Mouse (Mus musculus) MEL (cell line): ENCODE measurements around the gene Igflr1. TPM values are rescaled to one million over a fixed set of nuclear protein-coding genes. Genes with fewer than 3 reads are reported as not detected.

ENCODE experiments used
- DNase-seq: peaks from one replicate; pipeline ENCODE4 v3.0.0; 2011; ENCODE audit warnings: low read depth, low spot score
- H3K27ac ChIP-seq: 2 replicates; pipeline ENCODE4 v1.5.1; 2012; ENCODE audit warnings: low read depth, mild to moderate bottlenecking, control low read depth, low read length, moderate library complexity; ENCODE audit not compliant: control insufficient read depth
- H3K27me3 ChIP-seq, 2 experiments: fragments of 150-350 bp in 1 of 2; sonication (generic) in 1 of 2; 2 replicates each; pipeline ENCODE4 v1.6.1; 2012; ENCODE audit warnings: low read length in 2 of 2, mild to moderate bottlenecking in 2 of 2, improper control_type of control experiment in 1 of 2, moderate library complexity in 1 of 2; ENCODE audit not compliant: insufficient read depth in 2 of 2, control insufficient read depth in 1 of 2
- H3K36me3 ChIP-seq, 2 experiments: 2 replicates each; pipeline ENCODE4 v1.6.1; 2012 to 2014; ENCODE audit warnings: low read length in 2 of 2, improper control_type of control experiment in 1 of 2, inconsistent platforms in 1 of 2, mild to moderate bottlenecking in 1 of 2; ENCODE audit not compliant: insufficient read depth in 2 of 2, control insufficient read depth in 1 of 2
- H3K4me1 ChIP-seq, 2 experiments: fragments of 150-350 bp in 1 of 2; sonication (generic) in 1 of 2; 2 replicates each; pipeline ENCODE4 v1.6.1; 2012; ENCODE audit warnings: low read length in 2 of 2, improper control_type of control experiment in 1 of 2, mild to moderate bottlenecking in 1 of 2; ENCODE audit not compliant: insufficient read depth in 2 of 2, control insufficient read depth in 1 of 2
- H3K4me3 ChIP-seq, 2 experiments: fragments of 150-350 bp in 1 of 2; sonication (generic) in 1 of 2; 2 replicates each; pipeline ENCODE4 v1.5.1; 2012; ENCODE audit warnings: low read depth in 2 of 2, low read length in 2 of 2, mild to moderate bottlenecking in 2 of 2, moderate library complexity in 2 of 2, control low read depth in 1 of 2, improper control_type of control experiment in 1 of 2; ENCODE audit not compliant: control insufficient read depth in 1 of 2, insufficient read depth in 1 of 2
- H3K79me2 ChIP-seq: 2 replicates; pipeline ENCODE4 v1.6.1; 2012; ENCODE audit warnings: mild to moderate bottlenecking, low read length, moderate library complexity; ENCODE audit not compliant: control insufficient read depth, poor library complexity, insufficient read depth
- H3K9ac ChIP-seq: 2 replicates; pipeline ENCODE4 v1.6.1; 2012; ENCODE audit warnings: low read depth, mild to moderate bottlenecking, control low read depth, low read length, moderate library complexity; ENCODE audit not compliant: control insufficient read depth, poor library complexity, severe bottlenecking
- H3K9me3 ChIP-seq: fragments of 150-350 bp; sonication (generic); replicated peaks from 2 replicates; pipeline ENCODE4 v1.6.1; 2012; ENCODE audit warnings: mild to moderate bottlenecking, low read length, improper control_type of control experiment, moderate library complexity; ENCODE audit not compliant: insufficient read depth
- BHLHE40 ChIP-seq: IDR thresholded peaks from 2 replicates; pipeline ENCODE4 v1.6.1; 2012; ENCODE audit warnings: low read depth, mild to moderate bottlenecking, inconsistent platforms, low read length, improper control_type of control experiment, borderline replicate concordance
- CHD1 ChIP-seq: IDR thresholded peaks from 2 replicates; pipeline ENCODE4 v1.6.1; 2012; ENCODE audit warnings: low read depth, mild to moderate bottlenecking, inconsistent platforms, low read length, improper control_type of control experiment
- CTCF ChIP-seq, 3 experiments: IDR thresholded peaks in 2 of 3; conservative IDR thresholded peaks in 1 of 3; 2 replicates each; pipeline ENCODE4 v1.5.1; 2011 to 2012; ENCODE audit warnings: low read length in 3 of 3, low read depth in 2 of 3, mild to moderate bottlenecking in 2 of 3, improper control_type of control experiment in 1 of 3, inconsistent platforms in 1 of 3, mixed read lengths in 1 of 3, moderate library complexity in 1 of 3; ENCODE audit not compliant: control insufficient read depth in 1 of 3, insufficient read depth in 1 of 3, poor library complexity in 1 of 3, severe bottlenecking in 1 of 3
- E2F4 ChIP-seq: IDR thresholded peaks from 2 replicates; pipeline ENCODE4 v1.6.1; 2011; ENCODE audit warnings: low read depth, low read length, improper control_type of control experiment, borderline replicate concordance
- ELF1 ChIP-seq: IDR thresholded peaks from 2 replicates; pipeline ENCODE4 v1.6.1; 2014; ENCODE audit warnings: low read depth, mild to moderate bottlenecking, inconsistent platforms, low read length, improper control_type of control experiment, moderate library complexity
- GATA1 ChIP-seq: IDR thresholded peaks from 2 replicates; pipeline ENCODE4 v1.6.1; 2011; ENCODE audit warnings: low read depth, low read length, improper control_type of control experiment
- HCFC1 ChIP-seq: IDR thresholded peaks from 2 replicates; pipeline ENCODE4 v1.6.1; 2012; ENCODE audit warnings: low read depth, mild to moderate bottlenecking, inconsistent platforms, low read length, improper control_type of control experiment, moderate library complexity
- JUND ChIP-seq: IDR thresholded peaks from 2 replicates; pipeline ENCODE4 v1.6.1; 2011; ENCODE audit warnings: low read depth, mild to moderate bottlenecking, improper control_type of control experiment, low read length
- KAT2A ChIP-seq: conservative IDR thresholded peaks from 2 replicates; pipeline ENCODE4 v1.6.1; 2012; ENCODE audit warnings: low read depth, low read length, improper control_type of control experiment, inconsistent platforms
- MAFK ChIP-seq: IDR thresholded peaks from 2 replicates; pipeline ENCODE4 v1.6.1; 2011; ENCODE audit warnings: low read depth, mild to moderate bottlenecking, low read length, improper control_type of control experiment, borderline replicate concordance
- MAZ ChIP-seq: IDR thresholded peaks from 2 replicates; pipeline ENCODE4 v1.6.1; 2012; ENCODE audit warnings: low read depth, mild to moderate bottlenecking, inconsistent platforms, low read length, improper control_type of control experiment
- MYC ChIP-seq: IDR thresholded peaks from 2 replicates; pipeline ENCODE4 v1.6.1; 2011; ENCODE audit warnings: low read depth, mild to moderate bottlenecking, low read length, improper control_type of control experiment, moderate library complexity
- NELFE ChIP-seq: IDR thresholded peaks from 2 replicates; pipeline ENCODE4 v1.6.1; 2011; ENCODE audit warnings: low read depth, low read length, improper control_type of control experiment
- NRF1 ChIP-seq: IDR thresholded peaks from 2 replicates; pipeline ENCODE4 v1.6.1; 2014; ENCODE audit warnings: low read depth, mild to moderate bottlenecking, inconsistent platforms, low read length, improper control_type of control experiment, moderate library complexity; ENCODE audit not compliant: poor library complexity, insufficient read depth, severe bottlenecking
- POLR2A ChIP-seq, 2 experiments: IDR thresholded peaks; 2 replicates each; pipeline ENCODE4 v1.6.1; 2011 to 2012; ENCODE audit warnings: low read length in 2 of 2, mild to moderate bottlenecking in 2 of 2, control low read depth in 1 of 2, improper control_type of control experiment in 1 of 2, low read depth in 1 of 2, moderate library complexity in 1 of 2; ENCODE audit not compliant: control insufficient read depth in 1 of 2, insufficient read depth in 1 of 2, poor library complexity in 1 of 2
- POLR2AphosphoS2 ChIP-seq: IDR thresholded peaks from 2 replicates; pipeline ENCODE4 v1.6.1; 2011; ENCODE audit warnings: low read length, improper control_type of control experiment
- POLR2AphosphoS5 ChIP-seq: IDR thresholded peaks from 2 replicates; pipeline ENCODE4 v1.6.1; 2012; ENCODE audit warnings: low read depth, borderline replicate concordance, mild to moderate bottlenecking, inconsistent platforms, low read length, moderate library complexity, mixed read lengths
- RAD21 ChIP-seq: IDR thresholded peaks from 2 replicates; pipeline ENCODE4 v1.6.1; 2011; ENCODE audit warnings: mild to moderate bottlenecking, low read depth, low read length, improper control_type of control experiment
- SIN3A ChIP-seq: IDR thresholded peaks from 2 replicates; pipeline ENCODE4 v1.6.1; 2012; ENCODE audit warnings: low read length, improper control_type of control experiment, inconsistent platforms
- SMC3 ChIP-seq: IDR thresholded peaks from 2 replicates; pipeline ENCODE4 v1.6.1; 2011; ENCODE audit warnings: low read depth, low read length, improper control_type of control experiment
- TAL1 ChIP-seq: IDR thresholded peaks from 2 replicates; pipeline ENCODE4 v1.6.1; 2012; ENCODE audit warnings: mild to moderate bottlenecking, inconsistent platforms, low read length, moderate library complexity, mixed read lengths
- TBP ChIP-seq: IDR thresholded peaks from 2 replicates; pipeline ENCODE4 v1.8.0; 2011; ENCODE audit warnings: low read depth, low read length, improper control_type of control experiment
- UBTF ChIP-seq: IDR thresholded peaks from 2 replicates; pipeline ENCODE4 v1.6.1; 2012; ENCODE audit warnings: low read depth, mild to moderate bottlenecking, inconsistent platforms, low read length, improper control_type of control experiment, moderate library complexity, borderline replicate concordance; ENCODE audit not compliant: insufficient read depth
- USF1 ChIP-seq: IDR thresholded peaks from 2 replicates; pipeline ENCODE4 v1.6.1; 2014; ENCODE audit warnings: low read depth, mild to moderate bottlenecking, inconsistent platforms, low read length, improper control_type of control experiment, moderate library complexity
- USF2 ChIP-seq, 2 experiments: IDR thresholded peaks; 2 replicates each; pipeline ENCODE4 v1.6.1; 2011 to 2012; ENCODE audit warnings: improper control_type of control experiment in 2 of 2, low read length in 2 of 2, borderline replicate concordance in 1 of 2, inconsistent platforms in 1 of 2, low read depth in 1 of 2, mild to moderate bottlenecking in 1 of 2; ENCODE audit not compliant: insufficient read depth in 1 of 2
- ZKSCAN1 ChIP-seq: IDR thresholded peaks from 2 replicates; pipeline ENCODE4 v1.6.1; 2012; ENCODE audit warnings: low read depth, mild to moderate bottlenecking, inconsistent platforms, low read length, improper control_type of control experiment, moderate library complexity
- ZMIZ1 ChIP-seq: IDR thresholded peaks from 2 replicates; pipeline ENCODE4 v1.6.1; 2012; ENCODE audit warnings: low read depth, mild to moderate bottlenecking, inconsistent platforms, low read length, improper control_type of control experiment, moderate library complexity
- polyA plus RNA-seq, 2 experiments: library from polyadenylated mRNA; stranded (reverse) in 1 of 2; unstranded in 1 of 2; fragments of >175 nt in 1 of 2; fragments of >200 nt in 1 of 2; gene quantifications; 2 replicates each; pipeline versions ENCODE4 v1.2.1 to v1.2.4; 2012; ENCODE audit warnings: low replicate concordance in 2 of 2, low read depth in 1 of 2; ENCODE audit not compliant: insufficient read length in 2 of 2, insufficient read depth in 1 of 2, missing spikeins in 1 of 2
- total RNA-seq: library from RNA; depleted of rRNA; stranded (reverse); fragments of 300-350 nt; gene quantifications from 2 replicates; pipeline ENCODE4 v1.2.3, GENCODE M21; 2012

Gene Igflr1
- total and polyA plus RNA-seq, 3 experiments, result 1.3 to 3.1 TPM; not detected in 1

DNA sequence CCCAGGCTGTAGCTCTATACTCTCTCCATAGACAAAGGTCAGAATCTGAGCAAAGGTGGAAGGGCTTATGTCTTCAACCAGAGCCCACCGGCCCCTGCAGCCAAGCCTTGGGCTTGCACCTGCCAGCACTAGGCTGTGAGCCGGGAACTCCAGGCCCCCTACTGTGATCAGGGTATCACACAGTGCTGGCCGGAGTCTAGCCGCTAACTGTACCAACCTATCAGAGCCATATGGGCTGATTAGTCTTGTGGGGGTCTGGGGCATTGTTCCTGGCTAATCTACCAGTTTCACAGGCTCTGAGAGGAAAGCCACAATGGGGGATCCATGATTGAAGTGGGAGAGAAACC, 26.4 kb downstream of the Igflr1 start:
- H3K79me2 ChIP-seq, result peaks cover 29% of the 10 kb centered on the region
- DNase-seq, result no peak
- peak overlapping the region; percentile 49 for H3K9ac ChIP-seq
- H3K4me1 ChIP-seq, result peaks cover 10 to 38% of the 10 kb centered on the region in 2 experiments; a peak in 3 of 4 replicates
- no peak overlapping the region; a peak in 1 of 4 replicates for H3K4me3 ChIP-seq
- no peaks in the 10 kb centered on the region for H3K27me3 ChIP-seq
- no peaks in the 10 kb centered on the region for H3K9me3 ChIP-seq
- no peak for TF ChIP-seq KAT2A
- TF ChIP-seq NELFE, result no peak
- TF ChIP-seq, all 39 proteins: peak for 0
- Histone ChIP-seq H3K27ac (peak overlapping the region; percentile 84), H3K36me3 (peaks cover 0 to 16% of the 10 kb centered on the region in 2 experiments; a peak in 2 of 4 replicates)

DNA sequence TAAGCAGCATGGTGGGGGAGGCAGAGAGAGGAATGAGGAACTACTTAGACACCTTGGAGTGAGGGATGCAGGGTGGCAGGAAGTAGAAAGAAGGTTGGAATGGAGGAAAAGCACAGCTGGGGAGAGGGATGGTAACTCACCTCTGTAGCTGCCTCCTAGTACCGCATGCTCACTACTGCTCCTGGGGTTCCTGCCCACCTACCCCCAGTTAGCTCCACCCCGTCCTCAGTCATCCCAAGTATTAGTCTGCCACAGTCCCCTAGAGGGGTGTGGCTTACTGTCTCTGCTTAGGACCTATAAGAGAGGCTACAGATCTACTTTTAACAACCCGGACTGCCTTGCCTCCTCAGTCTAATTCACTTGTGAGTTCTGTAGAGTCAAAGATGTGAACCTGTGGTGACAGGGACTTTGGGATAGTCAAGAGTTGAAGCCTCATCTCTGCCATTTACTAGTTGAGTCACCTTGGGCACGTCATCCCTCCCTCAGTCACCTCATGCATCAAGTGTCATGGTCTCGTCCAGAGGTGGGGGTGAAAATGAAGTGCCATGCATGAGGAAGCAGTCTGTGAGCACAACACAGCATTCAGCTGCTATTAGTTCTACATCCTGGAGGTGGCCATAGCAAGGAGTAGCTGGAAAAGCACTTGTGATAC, 27.7 kb downstream of the Igflr1 start:
- peaks cover 0 to 11% of the 10 kb centered on the region in 2 experiments; a peak in 2 of 4 replicates for H3K36me3 ChIP-seq
- peak; percentile 90 for DNase-seq
- no peaks in the 10 kb centered on the region for H3K9me3 ChIP-seq
- H3K79me2 ChIP-seq, result peaks cover 16% of the 10 kb centered on the region
- peak overlapping the region; percentile 56 for H3K9ac ChIP-seq
- H3K4me1 ChIP-seq, result peaks cover 10 to 38% of the 10 kb centered on the region in 2 experiments; a peak in 3 of 4 replicates
- TF ChIP-seq CTCF (IDR thresholded peaks at IDR 0.05 in 2 of 3, conservative IDR thresholded peaks at IDR 0.05 in 1 of 3; ENCODE audit: control insufficient read depth in 1 of 3, insufficient read depth in 1 of 3, low read depth in 2 of 3, low read length in 3 of 3, poor library complexity in 1 of 3, severe bottlenecking in 1 of 3) (no peak), ZKSCAN1 (no peak), TAL1 (no peak), SIN3A (no peak), MAFK (no peak), BHLHE40 (no peak), POLR2A (IDR thresholded peaks at IDR 0.05; ENCODE audit: control insufficient read depth in 1 of 2, insufficient read depth in 1 of 2, low read depth in 1 of 2, low read length in 2 of 2, poor library complexity in 1 of 2) (peak in 1 of 2 experiments; percentile 73; a peak in 2 of 4 replicates), E2F4 (no peak), HCFC1 (peak; percentile 41; the same call in 1 of the 2 replicates), ELF1 (0 out of 2 replicates have a peak, but pooled peaks have one; percentile 17), SMC3 (no peak), JUND (no peak), USF1 (no peak), MYC (peak; percentile 74), POLR2AphosphoS5 (no peak), RAD21 (no peak), ZMIZ1 (peak; percentile 55; the same call in 1 of the 2 replicates), USF2 (IDR thresholded peaks at IDR 0.05; ENCODE audit: borderline replicate concordance in 1 of 2, insufficient read depth in 1 of 2, low read depth in 1 of 2, low read length in 2 of 2) (no peak), UBTF (no peak), GATA1 (no peak), NELFE (peak; percentile 49), CHD1 (peak; percentile 63; the same call in 1 of the 2 replicates), TBP (peak; percentile 73), MAZ (no peak), POLR2AphosphoS2 (no peak), NRF1 (no peak)
- TF ChIP-seq, all 39 proteins: peak for 8
- H3K4me3 ChIP-seq, result peak overlapping the region; percentile 28 to 40
- no peaks in the 10 kb centered on the region for H3K27me3 ChIP-seq
- H3K27ac ChIP-seq, result peak overlapping the region; percentile 84
